Mouse (Mus musculus) kidney, postnatal 4 days (tissue): ENCODE data around the gene 4930469K13Rik.

Experiments
- DNase-seq, 2 experiments: peaks; one replicate each; pipeline ENCODE4 v3.0.0; 2021; ENCODE audit warnings: mixed read lengths in 2 of 2

4930469K13Rik gene

DNA sequence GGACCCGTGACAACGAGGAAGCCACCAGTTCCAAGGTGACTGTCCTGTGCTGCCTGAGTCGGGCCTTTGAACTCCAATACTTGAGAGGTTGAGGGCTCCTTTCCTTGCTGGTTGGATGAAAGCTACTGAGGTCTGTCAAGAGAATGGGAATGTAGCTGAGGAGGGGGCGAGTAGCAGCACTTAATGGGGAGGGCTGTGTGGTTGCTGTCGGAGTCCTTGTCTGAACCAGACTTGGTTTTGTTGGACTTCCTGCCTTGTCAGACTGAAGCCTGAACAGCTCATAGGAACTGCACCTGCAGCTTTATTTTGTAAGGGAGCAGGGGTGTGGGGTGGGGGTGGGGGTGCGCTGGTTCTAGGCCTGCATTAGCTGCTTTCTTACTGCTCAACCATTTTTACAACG, 19.8 kb downstream of the 4930469K13Rik start:
- no peak for DNase-seq

DNA sequence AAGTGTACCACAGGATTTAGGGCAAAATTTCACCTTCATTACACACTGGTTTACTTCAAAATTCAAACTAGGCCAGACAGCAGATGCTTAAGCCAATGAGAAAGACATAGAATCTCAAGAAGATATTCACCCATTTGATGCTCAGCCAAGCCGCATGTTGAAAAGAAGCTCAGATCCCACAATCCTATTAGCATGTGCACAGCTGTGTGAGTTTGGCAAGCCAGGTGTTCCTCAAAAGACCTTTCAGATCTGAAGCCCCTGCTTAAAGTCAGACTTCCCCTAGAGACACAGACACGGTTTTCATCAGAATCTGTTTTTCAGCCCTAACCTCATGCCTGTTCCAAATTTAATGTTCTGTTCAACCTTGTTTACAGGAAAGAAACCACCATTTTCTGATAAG, 20.5 kb downstream of the 4930469K13Rik start:
- no peak for DNase-seq

DNA sequence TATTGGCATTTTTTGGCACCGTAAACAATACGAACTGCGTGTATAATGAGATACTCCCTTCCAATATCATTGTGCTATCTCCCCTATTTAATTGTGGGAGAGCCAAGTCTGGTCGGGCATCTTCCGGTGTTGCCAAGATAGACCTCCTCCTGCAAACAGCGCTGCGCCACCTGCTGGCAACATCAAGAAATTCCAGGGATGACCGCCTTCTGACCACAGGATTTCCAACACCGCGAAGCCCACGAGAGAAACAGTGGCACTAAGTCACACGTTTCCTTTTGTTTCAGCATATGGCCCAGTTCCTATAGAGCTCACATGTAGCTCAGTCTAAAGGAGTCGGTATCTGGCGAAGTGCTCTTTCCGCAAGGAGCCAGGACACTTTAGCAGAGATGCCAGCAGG, 24.6 kb downstream of the 4930469K13Rik start:
- peak; percentile 80 to 82 for DNase-seq

DNA sequence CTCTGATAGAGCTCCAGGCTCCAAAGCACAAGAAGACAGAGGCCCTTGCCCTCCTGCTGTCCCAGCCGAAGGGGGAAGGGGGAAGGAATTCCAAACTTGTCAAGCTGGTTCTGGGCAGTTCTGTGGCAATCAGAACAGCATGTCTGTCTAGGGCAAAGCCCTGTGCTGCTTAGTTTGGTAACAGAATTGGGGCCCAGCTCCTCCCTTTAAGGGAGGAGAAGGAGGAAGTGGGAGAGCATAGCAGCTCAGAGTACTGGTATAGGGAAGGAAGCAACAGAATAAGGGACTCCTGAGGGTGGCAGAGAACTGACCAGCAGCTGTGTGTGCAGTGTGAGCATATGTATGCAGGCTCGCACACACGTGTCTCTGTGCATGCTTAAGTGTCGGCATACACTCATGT, 26.0 kb downstream of the 4930469K13Rik start:
- no peak for DNase-seq

DNA sequence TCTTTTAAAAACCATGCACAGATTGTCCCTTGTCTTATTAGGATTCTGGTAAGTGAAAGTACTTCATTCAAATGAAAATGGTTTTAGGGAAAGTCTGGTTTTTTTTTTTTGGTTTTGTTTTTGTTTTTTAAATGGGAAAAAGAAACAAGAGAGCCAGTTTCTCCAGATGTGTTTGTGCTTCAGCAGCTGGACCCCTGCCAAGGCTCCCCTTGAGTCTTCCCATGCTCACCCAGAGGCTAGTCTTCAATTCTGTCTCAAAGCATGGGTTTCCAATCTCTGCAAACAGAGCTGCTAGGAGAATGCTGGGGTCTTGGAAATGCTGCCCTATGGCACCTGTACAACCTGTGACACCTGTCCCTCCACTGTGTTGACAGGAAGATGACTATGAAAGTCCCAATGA, 27.8 kb downstream of the 4930469K13Rik start:
- peak; percentile 24 to 27 for DNase-seq

DNA sequence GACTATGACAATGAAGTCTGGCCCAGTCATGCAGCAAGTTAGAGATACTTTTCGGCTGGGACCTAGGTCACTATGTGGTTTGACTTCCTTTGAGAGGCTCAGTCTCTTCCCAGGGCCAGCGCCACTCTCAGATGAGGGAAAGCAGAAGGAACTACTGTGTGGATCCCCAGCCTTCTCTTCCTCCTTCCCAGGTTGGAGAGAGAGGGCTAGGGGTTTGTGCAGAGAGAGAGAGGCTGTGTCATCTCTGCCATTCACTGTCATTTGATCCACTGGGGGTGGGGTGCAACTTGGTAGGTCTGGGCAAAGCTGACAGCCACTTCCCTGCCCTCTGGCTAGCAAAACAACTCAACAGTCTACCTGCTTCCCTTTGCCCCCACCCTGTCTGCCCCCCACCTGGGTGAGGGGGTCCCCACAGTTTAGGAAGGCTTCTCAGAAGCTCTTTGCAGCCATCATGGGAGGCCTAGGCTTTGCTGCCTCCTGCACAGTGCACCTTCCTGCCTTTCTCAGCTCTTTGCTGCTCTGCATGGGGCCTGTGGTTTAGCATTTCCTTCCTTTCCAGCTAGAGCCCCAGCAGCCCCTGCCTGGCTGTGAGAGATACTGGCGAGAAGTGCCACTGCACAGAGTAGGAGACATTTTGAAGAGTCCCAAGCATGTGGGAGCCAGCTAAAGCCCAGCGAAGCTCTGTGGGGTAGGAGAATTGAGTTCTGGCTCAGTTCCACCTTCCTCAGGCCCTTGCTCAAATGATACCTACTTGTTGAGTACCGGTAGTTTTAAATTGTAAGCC, 34.5 kb downstream of the 4930469K13Rik start:
- DNase-seq: no peak

DNA sequence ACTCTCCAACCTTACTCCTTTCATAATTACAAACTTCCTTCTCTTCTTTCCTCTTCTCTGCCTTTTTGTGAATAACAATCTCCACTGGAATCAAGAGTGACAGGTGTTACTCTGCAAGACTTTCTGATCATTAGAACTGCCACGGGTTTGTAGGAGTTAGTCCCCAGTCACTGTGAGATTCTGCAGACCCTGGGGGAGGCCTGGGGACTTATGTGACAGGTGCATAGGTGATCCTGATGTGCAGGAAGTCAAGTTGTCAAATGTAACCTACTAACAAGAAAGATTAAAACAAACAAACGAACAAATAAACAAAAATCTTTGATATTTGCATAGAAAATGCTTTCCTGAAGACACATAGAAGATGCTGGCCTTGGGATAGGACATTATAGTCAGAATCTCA, 35.1 kb downstream of the 4930469K13Rik start:
- no peak for DNase-seq

DNA sequence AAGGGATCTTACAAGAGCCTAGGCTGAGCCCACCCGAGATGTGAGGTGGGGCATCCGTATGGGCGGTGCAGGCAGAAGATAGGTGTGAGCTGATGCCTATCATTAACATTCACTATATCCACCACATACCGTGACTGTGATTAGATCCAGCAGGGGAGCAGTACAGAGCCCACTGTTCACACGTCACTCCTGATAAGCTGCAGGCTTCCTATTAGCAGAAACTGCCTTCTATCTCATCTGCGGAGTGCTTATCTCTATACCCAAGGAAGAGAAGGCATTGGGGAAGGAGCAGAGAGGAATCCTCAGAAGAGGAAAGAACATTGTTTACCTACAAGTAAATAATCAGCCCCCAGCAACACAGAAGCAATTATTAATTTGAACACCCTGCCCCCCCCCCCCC, 36.6 kb downstream of the 4930469K13Rik start:
- no peak for DNase-seq

DNA sequence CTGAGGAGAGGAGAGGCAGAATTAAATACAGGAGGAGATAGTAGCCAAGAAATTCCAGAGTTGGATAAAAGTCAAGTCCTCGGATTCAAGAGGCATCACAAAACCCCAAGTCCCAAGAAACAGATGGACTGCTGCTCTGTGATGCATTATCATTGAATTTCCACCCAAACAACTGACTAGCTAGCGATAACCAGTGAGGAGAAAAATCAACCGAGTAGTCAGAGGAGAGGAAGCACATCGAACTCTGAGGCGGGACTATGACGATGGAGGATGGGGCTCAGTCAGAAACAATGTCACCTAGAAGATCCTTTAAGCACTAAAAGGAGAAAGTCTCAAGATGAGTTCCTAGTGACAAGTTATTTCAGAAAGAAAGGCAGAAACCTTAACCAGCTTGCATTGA, 39.4 kb downstream of the 4930469K13Rik start:
- no peak for DNase-seq

DNA sequence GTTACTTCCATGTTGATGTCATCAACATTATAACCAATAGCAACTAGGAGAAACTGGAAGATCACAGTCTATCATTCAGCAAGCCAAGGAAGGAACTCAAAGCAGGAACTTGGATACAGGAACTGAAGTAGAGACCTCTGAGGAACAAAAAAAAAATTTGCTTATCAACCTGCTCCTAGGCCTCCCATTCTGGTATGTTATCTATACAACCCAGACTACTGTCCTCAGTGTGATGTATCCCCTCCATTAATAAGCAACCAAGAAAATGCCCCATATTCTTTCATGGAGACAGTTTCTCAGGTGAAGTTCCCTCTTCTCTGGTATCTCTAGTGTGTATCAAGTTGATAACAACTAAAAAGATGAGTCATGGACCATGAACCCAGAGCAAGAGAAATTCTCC, 40.0 kb downstream of the 4930469K13Rik start:
- no peak for DNase-seq

DNA sequence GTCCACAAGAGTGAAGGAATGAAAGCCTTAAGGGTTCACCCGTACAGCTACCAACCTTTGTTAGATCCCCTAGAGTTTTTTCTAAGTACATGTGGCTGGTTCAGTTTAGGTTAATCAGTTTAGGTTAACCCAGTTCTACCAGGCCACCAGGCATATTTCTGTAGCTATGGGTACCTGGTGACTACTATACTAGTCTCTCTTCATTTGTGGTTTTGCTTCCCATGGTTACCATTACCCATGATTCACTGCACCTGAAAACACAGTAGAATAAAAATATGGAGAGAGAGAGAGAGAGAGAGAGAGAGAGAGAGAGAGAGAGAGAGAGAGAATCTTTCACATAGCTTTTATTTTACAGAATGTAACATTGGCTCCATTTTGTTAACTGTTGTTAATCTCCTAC, 41.6 kb downstream of the 4930469K13Rik start:
- DNase-seq: no peak

DNA sequence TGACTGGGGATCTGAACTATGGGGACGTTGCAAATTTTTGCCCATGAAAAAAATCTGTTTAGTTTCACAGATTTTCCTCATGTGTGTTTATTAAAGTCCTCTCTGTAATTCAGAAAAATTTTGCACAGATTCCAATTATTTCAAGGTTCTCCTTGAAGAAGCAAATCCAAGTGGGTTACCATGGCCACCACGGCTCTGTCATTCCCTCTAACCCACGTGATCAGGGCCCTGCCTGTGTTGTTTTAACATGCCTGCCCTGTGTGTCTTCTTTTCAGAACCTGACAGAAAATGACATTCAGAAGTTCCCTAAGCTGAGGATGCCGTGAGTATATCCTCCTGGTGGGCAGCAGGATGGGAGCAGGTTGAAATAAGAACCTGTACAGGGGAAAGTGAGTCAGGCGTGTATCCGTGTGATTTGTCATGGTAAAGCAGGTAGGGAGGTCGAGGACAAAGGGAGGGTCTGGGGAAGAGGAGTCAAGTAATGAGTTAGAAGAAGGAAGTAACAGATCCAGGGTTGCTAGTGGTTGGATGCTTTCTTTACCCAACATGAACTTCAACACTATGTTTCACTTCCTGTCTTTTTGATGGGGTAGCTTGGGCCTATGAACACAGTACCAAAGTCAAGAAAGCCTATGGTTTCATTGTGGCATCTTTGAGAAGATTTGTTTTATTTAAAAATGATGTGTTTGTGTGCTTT, 44.2 kb downstream of the 4930469K13Rik start:
- DNase-seq: no peak

DNA sequence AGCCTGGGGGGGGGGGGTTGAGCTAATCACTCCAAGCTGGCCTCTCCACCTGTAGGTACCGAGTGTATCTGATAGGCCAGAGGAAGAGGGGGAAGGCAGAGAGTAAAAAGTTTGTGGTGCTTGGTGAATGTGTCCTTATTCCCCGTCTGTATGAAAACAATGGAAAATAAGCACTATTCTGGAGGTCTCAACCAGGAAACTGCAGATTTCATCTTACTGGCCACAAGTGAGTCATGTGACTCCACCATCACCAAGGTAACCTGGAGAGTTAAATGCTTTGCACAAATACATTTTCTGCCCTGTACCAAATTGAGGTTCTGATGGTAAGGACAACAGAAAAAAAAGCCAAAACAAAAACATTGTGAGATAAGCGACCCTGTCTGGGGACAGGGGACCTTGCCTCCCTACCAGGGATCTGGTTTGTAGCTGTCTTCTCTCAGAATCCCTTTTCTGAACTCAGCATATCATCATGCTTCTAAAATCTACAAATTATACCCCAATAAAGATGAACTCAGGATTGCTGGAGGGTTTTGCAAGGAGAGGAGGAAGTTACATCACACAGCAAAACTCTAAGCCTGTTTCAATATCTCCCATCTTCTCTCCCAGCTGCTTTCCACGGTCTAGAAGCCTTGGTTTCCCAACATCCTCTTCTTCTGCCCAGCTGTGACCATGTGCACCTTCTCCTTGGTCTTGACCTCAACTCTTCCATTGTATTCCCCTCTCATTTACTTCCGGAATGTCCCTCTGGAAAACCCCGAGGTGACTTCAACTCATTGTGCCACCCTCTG, 45.1 kb downstream of the 4930469K13Rik start:
- no peak for DNase-seq

DNA sequence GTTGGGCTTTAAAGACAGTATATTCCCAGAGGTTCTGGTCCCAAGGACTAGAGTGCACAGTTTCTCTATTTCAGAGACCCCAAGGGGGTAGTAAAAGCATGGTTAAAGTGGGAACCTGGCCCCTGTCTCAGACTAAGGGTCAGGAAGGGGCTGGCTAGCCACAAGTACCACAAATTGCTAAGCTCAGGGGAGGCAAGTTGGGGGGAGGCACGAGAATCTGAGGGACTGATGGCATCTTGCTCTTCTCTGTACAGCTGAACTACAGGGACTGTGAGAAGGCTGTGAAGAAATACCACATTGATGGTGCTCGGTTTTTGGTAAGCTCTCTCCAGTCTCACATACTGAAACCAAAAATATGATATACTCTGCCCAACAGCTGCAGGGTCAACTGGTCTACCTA, 47.7 kb downstream of the 4930469K13Rik start:
- no peak for DNase-seq

DNA sequence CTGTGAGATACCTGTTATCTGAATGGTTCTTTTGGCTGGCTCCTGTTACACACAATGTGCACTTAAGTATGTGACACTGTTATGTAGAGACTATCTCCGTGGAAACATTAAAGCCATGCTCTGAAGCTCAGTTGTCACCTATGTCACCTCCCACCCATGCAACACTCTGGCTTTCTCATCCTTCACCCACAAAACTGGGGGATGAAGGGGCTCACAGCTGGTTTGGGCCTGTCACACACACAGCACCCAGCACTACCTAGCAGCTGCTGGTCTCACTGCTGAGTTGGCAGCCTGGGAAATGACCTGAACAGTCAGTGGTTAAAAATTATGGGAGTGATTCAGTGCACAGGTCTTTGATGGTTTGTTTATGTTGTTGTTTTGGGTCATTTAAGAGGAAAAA, 48.3 kb downstream of the 4930469K13Rik start:
- no peak for DNase-seq

DNA sequence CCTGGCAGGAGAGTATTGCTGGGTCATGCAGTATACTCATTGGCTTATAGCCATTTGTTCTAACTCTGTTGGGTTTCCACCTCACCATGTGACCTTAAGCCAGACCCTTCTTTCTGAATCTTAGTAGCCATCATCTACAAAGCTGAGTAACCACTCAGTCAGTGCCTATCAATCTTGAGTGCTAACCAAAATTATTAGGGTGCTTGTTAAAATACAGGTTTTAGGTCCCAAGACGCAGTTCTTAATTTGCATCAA, 49.3 kb downstream of the 4930469K13Rik start:
- DNase-seq: no peak

DNA sequence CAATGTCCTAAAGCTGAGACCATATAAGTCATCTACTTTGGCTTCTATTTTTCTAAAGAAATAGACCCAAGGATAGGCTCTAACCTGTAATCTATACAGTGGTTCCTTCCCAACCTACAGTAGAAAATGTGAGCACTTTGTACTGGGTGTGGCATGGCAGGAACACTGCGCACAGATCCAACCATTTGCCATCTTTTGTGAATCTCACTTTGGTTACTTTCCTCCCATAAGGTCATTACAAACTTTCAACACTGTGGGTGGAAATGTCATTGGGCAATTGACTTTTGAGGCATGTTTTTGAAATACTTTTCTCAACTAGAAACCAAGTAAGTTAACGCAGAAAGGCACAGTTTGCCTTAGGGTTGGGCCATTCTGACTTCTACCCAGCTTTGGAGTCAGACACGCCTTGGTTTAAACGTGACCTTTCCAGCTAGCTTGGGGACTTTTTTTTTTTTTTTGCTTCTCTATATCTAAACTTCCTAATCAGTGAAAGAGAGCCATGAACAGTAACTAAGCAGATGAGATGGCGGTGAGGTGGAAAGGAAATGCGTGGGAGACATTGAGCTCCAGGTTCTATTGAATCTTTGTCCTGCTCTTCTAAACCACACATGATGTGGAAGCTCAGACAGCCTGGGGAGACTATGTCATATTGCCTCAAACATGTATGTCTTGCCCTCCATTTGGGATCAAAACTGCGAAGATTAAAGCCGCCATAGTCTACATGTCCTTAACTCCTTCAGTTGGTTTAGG, 49.8 kb downstream of the 4930469K13Rik start:
- no peak for DNase-seq

DNA sequence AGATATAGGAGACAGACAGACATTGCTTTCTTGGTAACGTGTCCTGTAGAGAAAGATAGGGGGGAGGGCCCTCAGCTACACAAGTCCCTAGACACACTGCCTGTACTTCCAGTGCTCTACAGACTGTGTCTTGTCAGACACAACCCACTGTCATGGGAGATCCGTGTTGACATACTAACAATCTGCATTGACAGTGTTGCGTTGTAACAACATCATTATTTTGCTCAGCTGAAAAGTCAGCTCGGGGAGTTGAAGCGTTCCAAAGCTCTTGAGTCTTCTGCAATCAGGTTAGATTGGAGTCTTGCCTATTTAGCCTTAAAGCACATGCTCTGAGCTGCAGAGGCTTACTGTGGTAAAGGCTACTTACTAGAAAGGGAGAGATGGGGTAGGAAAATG, 50.8 kb downstream of the 4930469K13Rik start:
- no peak for DNase-seq

DNA sequence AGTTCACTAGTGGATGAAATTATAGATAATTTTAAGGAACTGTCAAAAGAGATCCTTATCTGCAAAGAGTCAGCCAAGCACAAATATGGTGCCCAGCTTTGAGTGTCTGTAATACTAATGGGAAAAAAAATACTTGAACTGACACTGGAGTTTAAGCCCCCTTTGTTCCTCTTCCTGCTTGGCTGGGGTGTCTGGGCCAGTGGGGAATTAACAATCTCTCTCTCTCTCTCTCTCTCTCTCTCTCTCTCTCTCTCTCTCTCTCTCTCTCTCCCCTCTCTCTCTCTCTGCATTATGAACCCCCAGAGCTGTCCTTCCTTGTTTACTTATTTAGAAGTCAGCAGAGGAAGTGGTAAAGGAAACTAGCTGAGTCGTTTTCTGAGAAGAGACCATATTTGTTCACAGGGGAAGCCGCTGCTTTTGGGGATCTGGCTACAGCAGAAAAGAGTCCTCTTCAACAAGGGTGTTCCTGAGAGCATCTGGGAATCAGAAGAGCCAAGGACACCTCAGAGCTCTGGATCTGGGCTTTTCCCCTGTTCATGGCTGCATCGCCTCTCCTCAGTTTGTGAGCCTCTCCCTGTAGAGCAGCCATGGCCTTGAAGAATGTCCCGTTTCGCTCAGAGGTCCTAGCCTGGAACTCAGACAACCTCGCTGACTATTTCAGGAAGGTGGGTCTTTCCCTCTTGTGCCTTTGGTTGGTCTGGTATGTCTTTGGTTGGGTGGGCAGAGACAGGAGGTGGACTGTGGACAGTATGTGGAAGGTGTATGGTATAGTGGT, 51.4 kb downstream of the 4930469K13Rik start, which contains the start of gene Lcp2:
Lcp2 (plus strand) TSS at position 154 of the 775 bp plus-strand sequence.
- DNase-seq: no peak

DNA sequence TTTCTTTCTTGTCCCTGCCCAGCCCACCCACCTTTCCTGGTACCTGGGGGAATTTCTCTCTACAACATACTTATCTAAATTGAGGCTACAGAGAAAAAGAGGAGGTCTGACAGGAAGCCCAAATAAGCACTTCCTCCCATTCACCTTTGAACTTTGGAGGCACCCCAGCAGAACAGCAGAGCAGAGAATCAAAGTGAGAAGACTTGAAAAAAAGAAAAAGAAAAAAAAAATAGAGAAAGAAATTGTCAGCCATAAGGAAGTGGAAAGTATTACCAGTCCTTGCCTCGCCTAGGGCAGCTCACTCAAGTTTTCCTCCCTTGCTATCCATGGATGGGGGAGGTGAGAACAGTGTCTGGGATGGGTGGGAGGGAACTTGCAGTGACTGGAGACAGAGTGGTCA, 55.5 kb downstream of the 4930469K13Rik start:
- DNase-seq: no peak

DNA sequence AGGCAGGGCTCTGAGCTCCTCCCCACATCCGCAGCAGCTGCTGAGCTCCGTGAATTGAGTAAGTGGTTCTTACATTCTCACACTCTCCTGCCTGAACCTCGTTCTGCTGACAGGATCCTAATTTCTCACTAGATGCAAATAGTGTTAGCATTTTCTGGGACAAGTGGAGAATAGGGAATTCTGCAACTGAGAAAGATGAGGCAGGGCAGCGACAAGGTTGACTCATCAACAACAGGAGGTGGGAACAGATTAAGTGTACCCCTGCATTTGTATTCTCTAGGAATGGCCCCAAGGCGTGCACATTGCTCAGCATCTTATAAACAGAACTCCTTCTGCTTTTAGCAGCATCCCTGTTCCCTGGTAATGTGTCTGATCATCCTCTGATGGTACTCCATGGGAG, 58.3 kb downstream of the 4930469K13Rik start:
- no peak for DNase-seq

DNA sequence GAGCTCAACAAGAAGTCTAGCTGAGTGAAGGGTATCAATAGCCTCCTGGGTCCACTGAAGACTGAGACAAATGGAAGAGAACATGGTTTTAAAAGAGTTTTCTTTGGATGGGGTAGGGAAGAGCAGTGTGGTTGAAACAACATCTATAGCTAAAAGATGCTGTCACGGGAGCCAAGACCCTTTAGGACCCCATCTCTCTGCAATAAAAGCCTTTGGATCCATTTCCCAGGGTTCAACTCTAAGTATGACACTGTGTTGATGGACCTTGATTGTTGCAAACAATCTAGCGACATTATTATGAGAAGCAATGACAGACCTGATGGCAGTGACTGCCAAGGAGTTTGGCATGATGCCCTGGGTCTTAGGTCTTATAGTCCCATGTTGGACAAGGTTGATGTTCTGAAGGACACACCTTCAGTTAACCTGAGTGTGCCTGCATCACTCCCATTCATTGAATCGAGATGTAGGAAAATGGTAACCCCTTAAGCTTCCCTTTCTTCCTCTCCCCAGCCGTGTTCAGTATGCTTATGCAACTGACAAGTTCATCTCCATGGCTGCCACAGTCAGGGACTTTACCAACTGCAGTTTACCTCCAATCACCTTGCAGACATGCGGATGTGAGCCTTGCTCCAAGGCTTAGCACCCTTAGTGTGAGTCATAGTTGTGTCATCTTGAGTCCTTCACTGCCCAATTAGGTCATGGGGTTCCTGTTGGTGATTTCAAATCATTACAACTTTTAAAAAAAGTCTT, 62.3 kb downstream of the 4930469K13Rik start:
- DNase-seq: no peak
